Mouse (Mus musculus): ENCODE data around the gene Fam98a.

The Fam98a gene

DNA sequence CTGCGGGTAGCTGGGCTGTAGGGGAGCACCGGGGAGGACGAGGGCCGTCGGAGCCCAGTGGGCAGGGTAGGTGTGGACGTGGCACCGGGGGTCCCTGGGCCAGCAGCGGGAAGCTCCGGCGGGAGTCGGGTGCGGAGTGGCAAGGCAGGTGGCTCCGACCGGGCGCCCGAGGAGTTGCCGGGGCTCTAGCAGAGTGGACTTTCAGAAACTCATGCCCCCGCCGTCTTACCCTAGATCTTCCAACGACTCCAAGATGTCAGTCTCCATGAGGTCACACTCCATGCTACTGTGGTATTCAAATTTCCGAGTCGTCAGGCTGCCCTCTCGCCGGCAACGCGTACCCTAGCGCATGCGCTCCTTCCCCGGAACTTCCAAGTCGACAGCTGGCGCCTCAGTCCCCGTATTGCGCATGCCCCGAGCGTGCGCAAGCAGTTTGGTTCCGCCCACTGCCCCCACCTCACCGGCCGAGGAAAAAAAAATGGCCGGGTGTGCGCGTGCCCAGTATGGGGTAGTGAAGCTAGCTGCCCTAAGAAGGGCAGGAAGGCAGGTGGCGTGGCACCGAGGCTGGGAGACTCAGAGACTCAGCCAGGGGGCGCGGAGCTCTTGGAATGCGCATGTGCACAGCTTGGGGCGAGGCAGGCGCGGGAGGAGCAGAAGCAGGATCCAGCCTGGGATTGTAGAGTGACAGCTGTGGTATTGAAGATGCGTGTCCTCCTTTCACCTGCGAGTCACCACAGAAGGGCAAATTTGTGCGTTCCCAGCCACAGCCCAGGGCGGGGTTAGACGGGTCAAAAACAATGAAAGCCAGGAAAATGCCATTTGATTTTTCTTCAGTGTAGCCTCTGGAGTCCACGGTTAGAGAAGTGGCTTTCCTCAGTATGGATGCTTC lies at the start of gene Fam98a:
Gene Fam98a, minus strand, starts transcription at position 435 of the 889 bp plus-strand sequence.
- peak; percentile 98 for DNase-seq

DNA sequence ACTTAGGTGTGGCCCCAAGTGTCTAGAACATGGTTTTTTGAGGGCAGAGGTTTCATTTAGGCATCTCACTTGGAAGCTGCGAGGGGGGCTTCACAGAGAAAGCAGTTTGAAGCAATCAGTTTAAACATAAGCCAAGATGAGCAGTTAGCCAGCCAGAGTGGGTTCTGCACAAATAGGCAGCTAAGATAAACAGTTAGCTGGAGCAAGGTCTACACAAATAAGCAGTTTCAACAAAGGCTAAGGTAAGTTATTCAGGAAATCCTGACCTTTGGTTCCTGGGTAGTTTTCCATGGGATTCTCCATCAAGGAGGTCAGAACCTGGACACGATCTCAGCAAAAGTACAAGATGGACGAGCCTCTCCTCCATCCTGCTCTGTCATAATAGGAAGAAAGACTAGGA lies 46.9 kb upstream of the Fam98a start:
- DNase-seq, result no peak

DNA sequence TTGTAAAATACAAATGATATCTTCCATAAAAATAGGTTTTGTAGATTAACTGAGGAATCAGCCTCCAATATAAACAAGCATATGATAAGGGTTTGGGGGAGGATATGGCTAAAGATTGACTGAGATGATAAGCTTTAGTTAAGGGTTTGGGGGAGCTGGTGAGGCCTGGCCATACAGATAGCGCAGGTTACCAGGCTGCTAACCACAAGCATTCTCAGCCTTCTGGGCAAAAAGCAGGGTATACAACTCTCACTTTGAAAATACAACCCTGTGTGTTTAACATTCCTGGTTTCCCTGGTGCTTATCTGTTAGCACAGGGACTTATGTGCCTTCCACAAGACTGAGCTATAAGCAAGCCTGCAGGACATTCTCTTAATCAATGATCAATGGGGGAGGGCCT lies 31.0 kb upstream of the Fam98a start:
- DNase-seq, result no peak

DNA sequence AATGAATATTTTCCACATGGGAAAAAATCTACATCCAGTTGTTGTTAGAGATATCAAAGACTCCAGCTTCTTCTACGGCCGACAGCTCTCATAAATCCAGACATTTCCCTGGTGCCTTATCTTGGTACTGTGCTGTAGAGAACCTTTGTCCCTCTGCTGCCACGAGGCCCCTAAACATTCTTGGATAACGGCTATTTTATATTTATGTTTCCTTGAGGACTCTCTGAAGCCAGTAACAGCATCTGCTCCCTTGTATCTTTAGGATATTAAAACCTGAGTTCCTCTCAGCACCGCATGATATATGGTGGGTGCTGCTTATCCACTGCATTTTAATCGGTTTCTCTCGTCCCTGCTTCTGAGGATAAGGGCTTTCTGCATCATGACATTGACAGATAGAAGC lies 23.9 kb upstream of the Fam98a start:
- no peak for DNase-seq

- DNase-seq, result no peak
Observed at GRCm38 (mm10) chr17:75558041-75558440, 6.3 kb upstream of the Fam98a start.

- no peak for DNase-seq
Observed at GRCm38 (mm10) chr17:75557031-75557430, 5.3 kb upstream of the Fam98a start.

- peak; percentile 31 to 35 for DNase-seq
Observed at GRCm38 (mm10) chr17:75550771-75551413, 854 bp downstream of the Fam98a start.

GRCm38 (mm10) chr17:75544262-75544661 lies 7.5 kb downstream of the Fam98a start:
- no peak for DNase-seq

DNA sequence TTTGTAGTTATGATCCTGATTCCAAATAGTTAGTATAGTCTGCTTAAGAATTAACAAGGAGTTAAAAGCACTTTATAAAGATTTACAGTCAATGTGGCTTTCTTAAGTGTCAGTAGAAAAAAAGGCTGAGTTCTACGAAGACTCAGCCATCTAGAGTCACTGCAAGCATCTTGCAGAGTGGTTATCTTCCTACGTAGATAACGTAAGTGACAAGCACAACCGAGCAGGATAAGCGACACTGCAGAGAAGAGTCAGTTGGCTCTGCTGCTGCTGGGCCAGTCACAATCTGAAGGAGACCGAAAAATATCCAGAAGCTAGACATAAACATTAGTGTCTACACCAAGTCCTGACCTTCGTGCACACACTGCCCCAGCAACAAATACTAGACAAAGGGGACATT lies 8.3 kb downstream of the Fam98a start:
- DNase-seq, result no peak

GRCm38 (mm10) chr17:75539841-75540240 lies 11.9 kb downstream of the Fam98a start:
- DNase-seq, result no peak

DNA sequence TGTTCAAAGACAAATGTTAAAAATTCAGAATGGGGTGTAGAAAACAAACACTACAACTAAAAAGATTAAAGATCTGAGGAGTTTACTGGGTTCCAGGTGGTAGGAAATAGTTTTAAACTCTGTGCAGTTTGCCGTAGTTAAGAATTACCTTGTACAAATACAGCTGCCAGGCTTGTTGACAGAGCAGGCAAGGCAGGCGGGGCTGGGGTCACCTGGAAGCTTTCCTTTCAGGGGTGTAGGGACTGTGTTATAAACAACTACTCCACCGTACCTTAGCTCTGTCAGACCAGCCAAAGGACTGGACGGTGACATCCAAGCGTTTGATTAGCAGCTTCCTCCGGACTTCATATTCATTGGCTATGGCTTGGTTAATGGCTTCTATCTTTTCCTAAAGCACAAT lies 12.6 kb downstream of the Fam98a start:
- DNase-seq, result no peak

DNA sequence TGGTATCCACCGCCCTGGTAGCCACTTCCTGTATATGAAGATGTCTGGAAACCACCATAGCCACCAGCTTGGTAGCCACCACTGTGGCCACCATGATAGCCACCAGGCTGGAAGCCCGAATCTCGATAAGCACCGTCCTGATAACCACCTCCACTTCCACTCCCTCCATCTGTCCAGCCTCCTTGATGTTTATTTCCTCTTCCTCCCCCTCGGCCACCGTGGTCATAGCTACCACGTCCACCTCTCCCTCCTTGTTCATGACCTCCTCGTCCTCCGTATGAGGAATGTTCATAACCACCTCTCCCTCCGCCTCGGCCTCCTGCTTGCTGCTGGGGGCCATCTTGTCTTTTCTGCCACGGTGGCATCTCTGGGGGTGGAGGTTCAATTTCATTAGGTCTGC lies 13.3 kb downstream of the Fam98a start:
- DNase-seq, result no peak

DNA sequence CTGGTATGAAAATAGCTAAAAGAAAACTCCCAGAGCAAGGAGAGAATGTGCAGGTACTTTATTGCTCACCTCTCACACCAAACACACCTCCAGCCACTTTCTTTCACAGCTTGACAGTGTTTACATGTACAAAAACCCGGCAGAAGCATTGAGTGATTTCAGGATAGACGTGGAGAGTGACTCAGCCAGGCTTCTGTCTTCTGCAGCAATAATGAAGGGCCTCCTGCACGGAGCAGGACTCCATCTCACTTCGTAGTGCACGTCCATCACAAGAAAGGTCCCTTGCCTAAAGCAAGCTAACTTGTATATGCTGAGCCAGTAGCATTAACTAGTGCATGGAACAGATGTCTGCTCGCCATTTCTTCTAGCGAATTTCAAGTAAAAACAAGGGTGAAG lies 14.7 kb downstream of the Fam98a start:
- DNase-seq, result no peak

- peak; percentile 65 to 70 for DNase-seq
Observed at GRCm38 (mm10) chr17:75536396-75537049, 15.2 kb downstream of the Fam98a start.

- DNase-seq, result no peak
Observed at GRCm38 (mm10) chr17:75535612-75536011, 16.1 kb downstream of the Fam98a start.

DNA sequence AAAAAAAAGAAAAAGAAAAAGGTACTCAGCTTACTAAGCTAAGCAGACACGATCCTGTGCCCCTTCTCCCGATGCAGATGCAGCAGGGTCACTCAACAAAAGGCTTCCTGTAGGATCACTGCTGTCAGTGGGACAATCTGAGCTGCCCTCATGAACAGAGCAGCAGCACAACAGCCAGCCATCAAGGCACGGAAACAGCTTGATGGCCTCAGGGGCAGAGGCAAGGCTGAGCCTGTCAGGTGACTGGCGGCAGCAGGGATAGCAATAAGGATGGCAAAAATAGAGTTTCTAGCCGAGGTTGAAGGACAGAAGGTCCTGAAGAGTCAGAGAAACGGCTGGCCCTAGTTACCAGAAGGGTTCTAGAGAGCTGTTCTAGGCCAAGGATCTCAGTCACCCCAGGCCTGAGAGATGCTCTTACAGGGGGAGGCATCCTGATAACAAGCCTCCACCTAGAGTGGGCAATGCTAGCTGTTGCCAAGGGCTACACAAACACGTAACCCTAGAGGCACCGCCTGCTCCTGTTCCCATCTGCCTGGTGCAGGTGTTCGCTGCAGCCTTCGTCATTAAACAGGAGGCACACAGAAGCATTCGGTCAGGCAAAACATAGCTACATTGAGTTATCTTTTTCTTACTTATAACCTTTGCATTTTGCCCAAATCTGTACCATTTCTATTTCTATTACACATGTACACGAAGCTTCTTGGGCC lies 17.3 kb downstream of the Fam98a start:
- no peak for DNase-seq

DNA sequence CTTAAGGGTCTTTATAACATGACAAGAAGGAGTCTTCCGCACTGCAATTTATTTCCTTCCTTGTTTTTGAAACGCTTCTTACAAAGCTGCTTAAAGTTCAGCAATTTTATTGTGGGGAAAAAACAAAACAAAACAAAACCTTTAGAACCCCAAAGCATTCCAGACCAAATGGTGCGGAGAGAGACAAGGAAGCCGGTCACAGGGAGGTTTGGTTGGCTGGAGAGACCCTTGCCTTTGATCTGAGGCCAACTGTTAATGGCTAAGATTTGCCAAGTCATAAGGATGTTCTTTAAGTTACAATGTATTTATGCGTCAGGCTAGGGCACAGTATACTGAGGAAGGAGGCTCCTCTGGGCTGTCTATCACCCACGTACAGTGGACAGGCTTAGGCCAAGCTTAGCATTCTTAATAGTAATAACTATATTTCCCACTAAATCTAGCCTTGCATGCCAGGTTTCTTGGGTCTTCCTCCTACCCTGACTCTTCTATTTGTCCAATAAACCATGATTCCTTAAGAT lies 19.2 kb downstream of the Fam98a start:
- DNase-seq, result no peak

GRCm38 (mm10) chr17:75529222-75529935 lies 22.4 kb downstream of the Fam98a start:
- DNase-seq, result peak in 1 of 2 experiments; percentile 33

- DNase-seq, result no peak
Observed at GRCm38 (mm10) chr17:75526411-75526810, 25.3 kb downstream of the Fam98a start.

DNA sequence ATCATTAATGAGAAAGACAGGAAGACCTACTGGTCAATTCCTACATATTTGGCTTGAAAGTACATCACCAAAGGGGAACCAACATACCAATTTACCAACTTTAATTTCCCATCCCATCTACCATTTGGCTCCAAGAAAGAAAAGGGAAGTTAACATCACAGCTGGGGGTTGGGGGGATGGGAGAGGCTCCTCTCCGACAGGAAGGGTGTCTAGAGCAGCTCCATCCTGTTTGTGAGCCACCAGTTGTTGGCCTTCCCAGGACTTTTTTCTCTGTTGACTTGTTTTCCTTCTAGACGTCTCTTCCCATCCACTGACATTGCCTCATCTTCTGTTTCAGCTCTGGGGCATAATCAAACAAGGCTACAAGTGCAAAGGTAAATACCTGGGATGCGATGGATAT lies 27.9 kb downstream of the Fam98a start:
- peak in 1 of 2 experiments; percentile 43 for DNase-seq

DNA sequence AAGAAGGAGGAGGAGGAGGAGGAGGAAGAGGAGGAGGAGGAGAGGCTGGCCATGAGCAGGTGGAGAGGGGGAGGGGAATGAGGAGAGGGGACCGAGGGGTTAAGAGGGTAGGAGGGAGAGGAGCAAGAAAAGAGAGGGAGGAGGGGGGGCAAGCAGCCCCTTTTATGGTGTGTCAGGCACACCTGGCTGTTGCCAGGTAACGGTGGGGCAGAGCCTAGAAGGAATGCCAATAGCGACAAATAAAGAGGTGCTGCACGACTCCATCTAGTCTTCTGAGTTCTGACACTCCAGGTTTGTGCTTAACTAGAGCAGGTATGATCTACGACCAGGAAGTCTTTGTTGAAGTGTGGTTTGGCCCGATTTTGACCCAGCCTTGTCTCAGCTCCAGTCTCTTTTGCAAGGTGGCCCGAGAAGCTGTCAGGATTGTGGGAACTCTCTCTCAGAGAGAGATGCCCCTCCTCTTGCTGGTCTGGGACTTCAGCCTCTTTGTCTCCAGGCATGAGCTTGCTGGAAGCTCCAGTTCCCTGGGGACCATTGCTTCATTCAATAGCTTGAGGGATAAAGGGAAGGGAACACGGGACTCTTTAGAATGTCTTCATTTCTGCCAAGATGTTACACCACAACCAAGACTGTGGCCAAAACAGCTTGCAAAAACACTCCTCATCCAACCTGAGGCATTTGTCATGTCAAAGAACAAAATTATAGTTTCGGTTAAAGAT lies 29.2 kb downstream of the Fam98a start:
- DNase-seq, result no peak
